In genomic region chr13:21997201-21997820, GRCm38 (mm10) we compare ENCODE assay signal across 9 mouse cellular contexts. TPM values are rescaled to one million over a fixed set of nuclear protein-coding genes. Genes with fewer than 3 reads are reported as not detected.
DNase-seq lines count a peak whose midpoint lies in the region; ATAC-seq and TF ChIP-seq lines count a peak whose summit lies in the region.
"Had no signal": no experiment of that assay in that cellular context is flagged by ENCODE, and none has a peak within 500 bp of the region (broad histone marks: within the 10 kb centered on the region; RNA-seq: fewer than 3 reads in every experiment).

No protein-coding gene starts in this region.

- no peak overlapping the region for H3K9ac ChIP-seq in embryonic facial prominence, embryonic 11.5 days (replicated peaks; ENCODE audit: low read length)
- no peak overlapping the region for H3K9ac ChIP-seq in hindbrain, embryonic 16.5 days (ENCODE audit: low read depth, low read length)

- DNase-seq in left cerebral cortex, adult 2 months (ENCODE audit: extremely low spot score in 1 of 2, low spot score in 2 of 2), result no peak
- no peak for DNase-seq in left cerebral cortex, postnatal 4 days
- no peak for DNase-seq in embryonic facial prominence, embryonic 11.5 days (ENCODE audit: low spot score)
- DNase-seq in layer of hippocampus, postnatal 36 days, result no peak
- DNase-seq in spleen, adult 18-20 months, result no peak
- no peak for DNase-seq in lung, postnatal 10 days

- H3ac ChIP-seq in myocyte (ENCODE audit: control insufficient read depth, insufficient read length), result no peak overlapping the region

- no peaks in the 10 kb centered on the region for H3K36me3 ChIP-seq in embryonic facial prominence, embryonic 11.5 days (replicated peaks; ENCODE audit: control insufficient read depth, insufficient read depth, low read depth, low read length)
- no peaks in the 10 kb centered on the region for H3K36me3 ChIP-seq in hindbrain, embryonic 16.5 days (ENCODE audit: control insufficient read depth, insufficient read depth, low read length)
- no peaks in the 10 kb centered on the region for H3K36me3 ChIP-seq in myocyte (ENCODE audit: control insufficient read depth, insufficient read depth)

- no peaks in the 10 kb centered on the region for H3K79me2 ChIP-seq in myocyte (ENCODE audit: control insufficient read depth, insufficient read depth)

- intact Hi-C loops in left cerebral cortex, adult 2 months (cut with DNase I), result no loop called here
- intact Hi-C loops in left cerebral cortex, postnatal 4 days (cut with DNase I), result no loop called here

- no peaks in the 10 kb centered on the region for H3K4me1 ChIP-seq in embryonic facial prominence, embryonic 11.5 days (ENCODE audit: control insufficient read depth, insufficient read depth, low read length)
- no peaks in the 10 kb centered on the region for H3K4me1 ChIP-seq in hindbrain, embryonic 16.5 days (ENCODE audit: control insufficient read depth, insufficient read depth, low read depth, low read length)

- peaks cover 46% of the 10 kb centered on the region for H3K27me3 ChIP-seq in embryonic facial prominence, embryonic 11.5 days (ENCODE audit: control insufficient read depth, insufficient read depth, low read length)
- peaks cover 70% of the 10 kb centered on the region for H3K27me3 ChIP-seq in hindbrain, embryonic 16.5 days (replicated peaks; ENCODE audit: control insufficient read depth, insufficient read depth, low read length)
- peaks cover 4% of the 10 kb centered on the region for H3K27me3 ChIP-seq in myocyte (ENCODE audit: control insufficient read depth, insufficient read depth, insufficient read length)

- 1% methylated on average over 21 of the region's 21 CpGs for WGBS in embryonic facial prominence, embryonic 11.5 days
- 2% methylated on average over 21 of the region's 21 CpGs for whole genome bisulfite sequencing in hindbrain, embryonic 16.5 days

- TF ChIP-seq POLR2A in myocyte (IDR thresholded peaks at IDR 0.05; ENCODE audit: insufficient read length, low read depth), result no peak

- peak overlapping the region; percentile 21 for H3K4me3 ChIP-seq in left cerebral cortex, adult 2 months
- peak overlapping the region; percentile 21 for H3K4me3 ChIP-seq in embryonic facial prominence, embryonic 11.5 days (ENCODE audit: low read depth, low read length)
- H3K4me3 ChIP-seq in hindbrain, embryonic 16.5 days (ENCODE audit: low read length), result peak overlapping the region; percentile 5; the same call in 1 of the 2 replicates
- H3K4me3 ChIP-seq in myocyte, result peak overlapping the region; percentile 34

- TF ChIP-seq CTCF in left cerebral cortex, adult 2 months (IDR thresholded peaks at IDR 0.05), result no peak

- H3K4me2 ChIP-seq in embryonic facial prominence, embryonic 11.5 days (ENCODE audit: low read depth, low read length), result peak overlapping the region; percentile 22; the same call in 1 of the 2 replicates
- H3K4me2 ChIP-seq in hindbrain, embryonic 16.5 days (ENCODE audit: low read length), result peak overlapping the region; percentile 27
- peak overlapping the region; percentile 100 for H3K4me2 ChIP-seq in myocyte (ENCODE audit: low read depth)

- no peak for ATAC-seq in embryonic facial prominence, embryonic 11.5 days (replicated peaks; ENCODE audit: insufficient number of reproducible peaks, low FRiP score, low TSS enrichment, low read depth)
- no peak for ATAC-seq in hindbrain, embryonic 16.5 days

- no peaks in the 10 kb centered on the region for H3K9me3 ChIP-seq in embryonic facial prominence, embryonic 11.5 days (replicated peaks; ENCODE audit: control insufficient read depth, low read length)
- H3K9me3 ChIP-seq in hindbrain, embryonic 16.5 days (ENCODE audit: control insufficient read depth, low read length), result peaks cover 3% of the 10 kb centered on the region; the same call in 1 of the 2 replicates

- no peak overlapping the region for H3K27ac ChIP-seq in left cerebral cortex, adult 2 months
- no peak overlapping the region for H3K27ac ChIP-seq in embryonic facial prominence, embryonic 11.5 days (replicated peaks; ENCODE audit: low read depth, low read length)
- H3K27ac ChIP-seq in hindbrain, embryonic 16.5 days (ENCODE audit: low read depth, low read length), result no peak overlapping the region

TF ChIP-seq in myocyte, 11 proteins besides CTCF, POLR2A, EP300 and RAD21:
- TF ChIP-seq E2F4 (IDR thresholded peaks at IDR 0.05; ENCODE audit: insufficient read depth) (no peak), POLR2AphosphoS2 (IDR thresholded peaks at IDR 0.05; ENCODE audit: insufficient read length, low read depth) (no peak), MYOG (IDR thresholded peaks at IDR 0.05; ENCODE audit: control insufficient read depth in 1 of 3, insufficient read depth in 1 of 3, insufficient read length in 2 of 3, low read depth in 2 of 3) (no peak), TCF12 (IDR thresholded peaks at IDR 0.05; ENCODE audit: insufficient read depth, poor library complexity, severe bottlenecking) (no peak), SRF (IDR thresholded peaks at IDR 0.05; ENCODE audit: control insufficient read depth, insufficient read length, low read depth) (no peak), TCF3 (IDR thresholded peaks at IDR 0.05; ENCODE audit: insufficient read length, low read depth) (no peak), CEBPB (IDR thresholded peaks at IDR 0.05; ENCODE audit: insufficient read depth, poor library complexity, severe bottlenecking) (no peak), USF1 (IDR thresholded peaks at IDR 0.05; ENCODE audit: low read depth) (no peak), REST (IDR thresholded peaks at IDR 0.05; ENCODE audit: insufficient read depth, insufficient read length) (no peak), MAX (IDR thresholded peaks at IDR 0.05; ENCODE audit: low read depth) (no peak), MYOD1 (IDR thresholded peaks at IDR 0.05; ENCODE audit: control insufficient read depth in 1 of 3, insufficient read length in 2 of 3, low read depth in 2 of 3) (no peak)

RNA-seq across cellular contexts. Expression of gene Prss16, which starts 12.2 kb away (rescaled TPM):
- total RNA-seq in left cerebral cortex, adult 2 months (2021), result 1 to 10 TPM in 1 of 2 experiments, under 1 TPM in 1; 0.57 to 1.1 TPM
- total RNA-seq in left cerebral cortex, postnatal 4 days (2021), result not detected
- 0.25 and 0.50 TPM in 2 replicates for polyA plus RNA-seq in embryonic facial prominence, embryonic 11.5 days (2014; fragmentation: Nextera tagmentation; extraction: Ambion mirVana)
- not detected in 2 replicates for polyA plus RNA-seq in hindbrain, embryonic 16.5 days (2015; fragmentation: Nextera tagmentation; extraction: Ambion mirVana)
- 0.34 TPM for polyA plus RNA-seq in myocyte (2012; fragmentation: generic; extraction: Trizol)
- total RNA-seq in layer of hippocampus, postnatal 36 days (2021), result under 1 TPM; 0.25 to 0.42 TPM

RNA-seq across cellular contexts. Expression of gene Pom121l2, which starts 16.3 kb away (rescaled TPM):
- total RNA-seq in left cerebral cortex, adult 2 months (2021), result not detected
- total RNA-seq in left cerebral cortex, postnatal 4 days (2021), result under 1 TPM in 1 of 2 experiments, not detected in 1; 0.12 TPM
- polyA plus RNA-seq in embryonic facial prominence, embryonic 11.5 days (2014; fragmentation: Nextera tagmentation; extraction: Ambion mirVana), result 0.24 TPM in 1 of 2 replicates, not detected in the other
- polyA plus RNA-seq in hindbrain, embryonic 16.5 days (2015; fragmentation: Nextera tagmentation; extraction: Ambion mirVana), result not detected in 2 replicates
- polyA plus RNA-seq in myocyte (2012; fragmentation: generic; extraction: Trizol), result not detected
- not detected for total RNA-seq in layer of hippocampus, postnatal 36 days (2021)
- total RNA-seq: left cerebral cortex, adult 8-10 months had no signal

RNA-seq across cellular contexts. Expression of gene Hist1h2ah, which starts 38.1 kb away (rescaled TPM):
- 10 to 100 TPM; 18.8 to 25.6 TPM for total RNA-seq in left cerebral cortex, adult 2 months (2021)
- total RNA-seq in left cerebral cortex, postnatal 4 days (2021), result 100 to 1,000 TPM; 126 to 134 TPM
- polyA plus RNA-seq in embryonic facial prominence, embryonic 11.5 days (2014; fragmentation: Nextera tagmentation; extraction: Ambion mirVana), result 4.2 and 20.5 TPM in 2 replicates
- not detected in 2 replicates for polyA plus RNA-seq in hindbrain, embryonic 16.5 days (2015; fragmentation: Nextera tagmentation; extraction: Ambion mirVana)
- polyA plus RNA-seq in myocyte (2012; fragmentation: generic; extraction: Trizol), result 2.2 TPM
- 10 to 100 TPM; 11.4 to 25.4 TPM for total RNA-seq in layer of hippocampus, postnatal 36 days (2021)

RNA-seq across cellular contexts. Expression of gene Hist1h2bk, which starts 38.4 kb away (rescaled TPM):
- 10 to 100 TPM; 12.2 to 13.5 TPM for total RNA-seq in left cerebral cortex, adult 2 months (2021)
- total RNA-seq in left cerebral cortex, postnatal 4 days (2021), result 100 to 1,000 TPM in 1 of 2 experiments, 10 to 100 TPM in 1; 95.1 to 120 TPM
- polyA plus RNA-seq in embryonic facial prominence, embryonic 11.5 days (2014; fragmentation: Nextera tagmentation; extraction: Ambion mirVana), result 15.9 and 24.3 TPM in 2 replicates
- 0.70 and 0.87 TPM in 2 replicates for polyA plus RNA-seq in hindbrain, embryonic 16.5 days (2015; fragmentation: Nextera tagmentation; extraction: Ambion mirVana)
- 8.2 TPM for polyA plus RNA-seq in myocyte (2012; fragmentation: generic; extraction: Trizol)
- total RNA-seq in layer of hippocampus, postnatal 36 days (2021), result 10 to 100 TPM; 30.5 to 35.2 TPM

RNA-seq across cellular contexts. Expression of gene Hist1h4i, which starts 43.9 kb away (rescaled TPM):
- 10 to 100 TPM; 58.2 to 75.2 TPM for total RNA-seq in left cerebral cortex, adult 2 months (2021)
- 10 to 100 TPM; 89.3 to 89.6 TPM for total RNA-seq in left cerebral cortex, postnatal 4 days (2021)
- polyA plus RNA-seq in embryonic facial prominence, embryonic 11.5 days (2014; fragmentation: Nextera tagmentation; extraction: Ambion mirVana), result 31.9 and 34.5 TPM in 2 replicates
- polyA plus RNA-seq in hindbrain, embryonic 16.5 days (2015; fragmentation: Nextera tagmentation; extraction: Ambion mirVana), result 6.5 and 6.7 TPM in 2 replicates
- polyA plus RNA-seq in myocyte (2012; fragmentation: generic; extraction: Trizol), result 31.0 TPM
- 10 to 100 TPM; 72.6 to 72.8 TPM for total RNA-seq in layer of hippocampus, postnatal 36 days (2021)

Comparison
In these comparisons a context has a peak if more than half of its experiments do, and no peak if none do; other contexts are left out.
1. RNA of gene Hist1h2ah, which starts 38.1 kb away (total RNA-seq): 126 to 134 TPM in left cerebral cortex, postnatal 4 days; 18.8 to 25.6 TPM in left cerebral cortex, adult 2 months and 11.4 to 25.4 TPM in layer of hippocampus, postnatal 36 days; every median in the first group is over 4 times any median in the second.
2. H3K4me2 ChIP-seq: peak in every context shown above with its lines; median percentile 100 in myocyte; 27 in hindbrain, embryonic 16.5 days; 22 in embryonic facial prominence, embryonic 11.5 days.
3. Peak in every context shown above with its lines, with median percentiles within 50 percentile points of each other: H3K4me3 ChIP-seq.